Mouse (Mus musculus) monocyte, adult 2 months (primary cell): ENCODE measurements around the gene Tgfb1.

Experiments
- DNase-seq, 2 experiments: peaks; one replicate each; pipeline ENCODE4 v3.0.0; 2022; ENCODE audit warnings: low spot score in 2 of 2, low read depth in 1 of 2

The Tgfb1 gene

DNA sequence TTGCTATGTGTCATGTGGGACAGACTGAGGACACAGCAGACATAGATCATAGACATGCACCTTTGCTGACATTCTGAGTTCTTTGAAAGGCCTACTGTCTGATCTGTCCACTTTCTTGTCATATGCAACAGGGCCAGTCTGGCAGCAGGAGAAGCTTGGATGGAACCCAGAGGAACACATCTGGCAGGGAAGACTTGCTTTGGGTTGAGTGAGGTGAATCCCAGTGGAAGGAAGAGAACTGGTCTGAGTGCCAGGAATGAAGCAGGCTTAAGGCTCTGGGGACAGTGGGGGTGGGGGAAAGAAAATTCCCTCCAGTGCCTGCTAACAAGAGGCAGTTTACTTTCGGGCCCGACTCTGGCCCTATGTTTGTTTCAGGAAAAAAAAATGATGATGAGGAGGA is 43.1 kb downstream of the Tgfb1 start:
- DNase-seq: no peak

DNA sequence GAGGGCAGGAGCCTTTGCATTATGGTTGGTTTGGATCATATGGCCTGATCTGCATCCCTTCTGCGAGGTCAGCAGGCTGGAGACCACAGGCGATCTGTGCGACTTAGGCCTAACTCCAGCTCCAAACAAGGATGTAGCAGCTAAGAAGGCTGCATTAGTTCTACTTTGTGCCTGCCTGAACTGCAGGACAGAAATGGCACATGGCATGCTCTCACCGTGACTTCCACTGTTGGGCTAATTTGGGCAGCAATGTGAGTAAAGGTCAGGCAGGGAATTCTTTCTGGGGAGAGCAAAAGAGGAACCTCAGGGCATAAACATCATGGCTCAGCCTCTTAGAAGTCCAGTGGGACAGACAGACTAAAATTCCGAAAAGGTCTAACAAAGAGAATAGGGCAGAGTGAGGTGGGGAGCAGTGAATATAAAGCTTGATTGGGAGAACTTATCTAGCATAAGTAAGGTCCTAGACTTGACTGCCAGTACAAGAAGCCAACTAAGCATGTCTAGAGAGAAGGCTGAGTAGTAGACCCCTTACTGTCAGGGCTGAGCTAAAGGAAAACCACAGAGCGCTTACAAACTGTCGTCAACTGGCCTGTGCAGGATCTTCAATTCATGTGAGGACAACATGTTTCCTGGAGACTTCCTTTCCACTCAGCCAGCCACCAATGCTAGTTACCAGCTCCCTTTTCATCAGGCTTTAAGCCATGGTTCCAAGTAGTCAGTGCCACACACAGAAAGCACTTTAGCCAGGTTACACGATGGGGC is 44.7 kb downstream of the Tgfb1 start:
- DNase-seq: no peak

DNA sequence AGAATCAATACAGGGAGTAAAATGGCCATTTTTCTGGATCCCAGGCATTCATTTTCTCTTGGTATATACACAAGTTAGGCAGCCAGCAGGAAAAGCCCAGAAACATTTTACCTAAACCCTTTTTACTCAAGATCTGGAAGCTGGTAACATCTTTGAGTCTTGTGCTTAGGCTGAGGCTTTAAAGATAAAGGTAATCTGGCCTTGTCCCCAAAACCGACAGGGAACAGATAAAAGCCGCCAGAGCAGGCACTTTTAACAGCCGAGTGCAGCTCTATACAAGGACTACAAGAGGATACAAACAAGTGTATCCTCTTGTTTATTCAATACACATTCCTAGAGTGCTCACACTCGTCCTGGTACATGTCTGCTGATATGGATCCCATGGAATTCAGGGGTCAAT is 48.2 kb downstream of the Tgfb1 start:
- DNase-seq: no peak

DNA sequence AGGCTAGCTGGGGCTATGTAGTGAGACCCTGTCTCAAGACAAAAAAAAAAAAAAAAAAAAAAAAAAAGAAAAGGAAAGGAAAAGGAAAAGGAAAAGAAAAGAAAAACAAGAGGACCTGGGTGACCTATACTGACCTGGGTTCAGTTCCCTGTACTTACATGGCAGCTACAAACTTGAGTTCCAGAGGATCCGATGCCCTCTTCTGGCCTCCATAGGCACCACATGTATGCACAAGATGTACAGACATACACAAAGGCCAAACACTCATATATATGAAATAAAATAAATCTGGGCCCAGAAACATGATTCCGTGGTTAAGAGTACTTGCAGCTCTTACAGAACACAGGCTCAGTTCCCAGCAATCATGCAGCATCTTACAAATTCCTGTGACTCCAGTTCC is 50.1 kb downstream of the Tgfb1 start:
- no peak for DNase-seq

DNA sequence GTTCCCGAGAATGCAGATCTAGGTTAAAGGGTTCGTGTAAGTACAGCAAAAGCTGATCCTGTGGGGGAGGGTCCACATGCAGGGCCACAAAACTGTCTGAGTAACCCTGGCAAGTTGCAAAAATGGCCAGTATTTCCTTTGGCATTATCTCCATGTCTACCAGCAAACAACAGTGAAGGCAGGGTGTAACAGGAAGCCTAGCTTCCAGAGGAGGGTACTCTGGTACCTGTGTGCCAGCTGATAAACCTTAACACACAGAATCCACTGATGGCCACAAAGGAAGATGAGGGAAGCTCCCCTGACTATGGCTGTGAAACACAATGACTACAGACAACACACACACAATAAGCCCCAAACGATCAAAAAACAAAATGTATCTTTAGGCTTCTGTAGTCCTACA is 51.5 kb downstream of the Tgfb1 start:
- no peak for DNase-seq

DNA sequence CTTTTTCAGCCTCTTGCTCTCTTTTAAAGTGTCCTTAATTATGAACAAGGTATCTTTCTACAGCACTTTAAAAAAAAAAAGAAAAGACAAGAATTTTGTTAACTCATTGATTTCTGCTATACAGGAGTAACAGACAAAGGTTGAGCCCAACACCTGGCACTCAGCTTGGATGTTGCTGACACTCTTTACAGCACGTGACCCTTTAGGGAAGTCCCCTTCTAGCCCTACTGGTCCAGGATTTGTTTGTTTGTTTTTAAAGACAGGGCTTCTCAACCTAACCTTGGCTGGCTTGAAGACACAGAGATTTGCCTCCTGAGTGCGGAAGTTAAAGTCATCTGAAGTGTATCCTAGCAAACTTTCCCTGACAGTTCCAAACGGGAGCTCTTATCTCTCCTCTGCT is 60.0 kb downstream of the Tgfb1 start:
- DNase-seq: no peak

DNA sequence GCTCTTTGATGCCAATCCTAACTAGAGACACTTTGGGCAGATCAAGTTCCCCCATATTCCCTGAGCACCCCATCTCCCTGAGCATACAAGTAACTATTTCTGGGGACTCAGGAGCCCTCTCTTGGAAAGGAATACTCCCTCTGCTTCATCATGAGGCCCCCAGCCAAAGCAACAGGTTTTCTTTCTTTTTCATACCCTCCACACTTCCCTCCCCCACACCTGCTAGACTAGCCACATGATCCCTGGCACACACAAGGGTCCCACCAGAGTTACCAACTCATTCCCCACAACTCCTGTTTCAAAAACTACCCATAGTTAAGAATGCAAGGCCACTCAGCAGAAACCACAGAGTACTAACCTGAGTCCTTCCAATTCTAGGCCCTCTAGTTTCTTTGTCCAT is 66.3 kb downstream of the Tgfb1 start:
- DNase-seq: no peak

DNA sequence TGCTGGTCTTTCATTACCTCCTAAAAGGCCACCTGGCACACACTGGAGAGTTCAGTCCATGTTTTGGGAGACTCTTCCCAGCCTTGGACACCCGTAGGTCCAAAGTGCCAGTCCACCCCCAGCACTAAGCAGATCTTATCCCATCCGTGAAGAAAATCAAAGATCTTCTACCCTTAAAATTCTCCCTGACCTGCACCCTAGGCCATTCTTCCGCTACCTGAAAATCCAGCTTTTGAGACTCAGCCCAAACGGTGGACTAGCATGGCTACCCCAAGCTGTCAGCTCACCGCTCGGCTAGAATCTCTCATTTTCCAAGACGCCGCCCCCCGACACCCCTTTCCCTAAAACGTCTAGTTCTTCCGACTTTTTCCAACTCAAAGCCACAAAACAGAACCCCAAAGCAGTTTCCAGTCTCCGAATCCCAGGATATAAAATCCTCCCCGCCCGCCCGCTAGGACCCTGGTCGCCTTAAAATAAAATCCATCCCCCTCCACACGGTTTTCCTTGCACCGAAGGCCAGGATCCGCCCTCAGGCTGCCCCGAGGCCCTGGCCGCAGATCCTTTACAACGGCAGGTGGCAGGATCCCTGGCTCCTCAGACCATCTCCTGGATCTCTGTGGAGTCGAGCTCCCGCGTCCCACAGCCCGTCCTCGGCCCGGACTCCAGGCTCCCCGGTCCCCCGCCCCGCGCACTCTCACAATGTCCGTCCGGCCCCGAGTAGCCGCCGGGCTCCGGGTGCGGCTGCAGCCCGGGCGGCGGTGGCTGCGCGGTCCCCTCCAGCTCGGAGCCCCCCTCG is 67.0 kb downstream of the Tgfb1 start:
- no peak for DNase-seq

DNA sequence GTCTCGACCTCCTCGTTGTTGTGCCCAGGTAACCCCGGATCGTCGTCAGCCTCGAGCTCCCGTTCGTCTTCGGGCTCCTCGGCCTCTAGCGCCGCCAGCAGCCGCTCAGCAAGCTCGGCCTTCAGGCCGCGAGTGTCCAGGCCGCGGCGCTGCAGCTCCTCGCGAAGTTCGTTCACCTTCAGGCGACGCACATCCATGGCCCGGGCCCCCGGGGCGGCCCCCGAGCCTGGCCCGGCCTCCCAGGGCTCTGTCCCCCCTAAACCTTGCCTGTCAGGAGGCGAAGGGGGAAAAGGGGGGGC is 67.6 kb downstream of the Tgfb1 start:
- DNase-seq: no peak
